Mouse (Mus musculus): ENCODE measurements around the gene Snx20.

DNA sequence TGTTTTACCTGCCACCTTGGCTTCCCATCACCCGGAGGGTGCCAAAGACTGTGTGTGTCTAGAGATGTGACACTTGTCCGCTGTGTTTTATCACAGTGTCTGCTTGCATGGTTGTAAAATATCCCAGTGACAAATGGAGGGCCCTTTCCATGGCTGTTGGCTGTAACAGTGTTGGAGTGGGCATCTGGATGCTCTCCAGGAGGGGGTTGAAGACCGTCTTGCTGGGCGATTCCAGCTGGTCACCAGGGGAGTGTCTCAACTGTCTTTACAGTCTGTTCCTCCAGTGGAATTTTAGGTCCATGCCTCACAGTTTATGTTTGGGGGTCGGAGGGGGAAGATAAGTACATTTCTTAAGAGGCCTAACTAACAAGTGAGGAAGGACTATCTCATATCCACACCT is 15.0 kb downstream of the Snx20 start:
- TF ChIP-seq POLR2A (IDR thresholded peaks at IDR 0.05; ENCODE audit: control insufficient read depth, extremely low read depth, insufficient read depth, low read length, poor library complexity), result no peak
- TF ChIP-seq CTCF (IDR thresholded peaks at IDR 0.05; ENCODE audit: borderline replicate concordance, control insufficient read depth, extremely low read depth, insufficient read depth, low read length, poor library complexity), result no peak

Measured in thymus, adult 2 months (tissue).